Mouse (Mus musculus) spleen, adult 12 weeks (tissue): Measurements from ENCODE around the gene Slc2a13.

Experiments used
- DNase-seq: peaks from one replicate; pipeline ENCODE4 v3.0.0; 2022; ENCODE audit warnings: low spot score

Slc2a13 gene

GRCm38 (mm10) chr15:91573111-91573538, at the start of gene Slc2a13:
Gene Slc2a13, minus strand, starts transcription at chr15:91573261.
- DNase-seq, result peak; percentile 30

GRCm38 (mm10) chr15:91616016-91616415, 43.0 kb upstream of the Slc2a13 start:
- DNase-seq, result no peak

- DNase-seq, result no peak
These were observed 42.5 kb upstream of the Slc2a13 start for GRCm38 (mm10) chr15:91615532-91615931.

GRCm38 (mm10) chr15:91613981-91614665, 41.1 kb upstream of the Slc2a13 start:
- no peak for DNase-seq

GRCm38 (mm10) chr15:91609713-91610112, 36.7 kb upstream of the Slc2a13 start:
- DNase-seq, result peak; percentile 24

GRCm38 (mm10) chr15:91608811-91609210, 35.8 kb upstream of the Slc2a13 start:
- no peak for DNase-seq

- no peak for DNase-seq
These were observed 28.1 kb upstream of the Slc2a13 start for GRCm38 (mm10) chr15:91601197-91601596.

- DNase-seq, result no peak
These were observed 24.2 kb upstream of the Slc2a13 start for GRCm38 (mm10) chr15:91597290-91597689.

- DNase-seq, result peak; percentile 15
These were observed 1.4 kb upstream of the Slc2a13 start for GRCm38 (mm10) chr15:91574492-91574891.

GRCm38 (mm10) chr15:91572421-91573069, 516 bp downstream of the Slc2a13 start:
- DNase-seq, result peak; percentile 1

- DNase-seq, result no peak
These were observed 1.1 kb downstream of the Slc2a13 start for GRCm38 (mm10) chr15:91571981-91572380.

- no peak for DNase-seq
These were observed 6.3 kb downstream of the Slc2a13 start for GRCm38 (mm10) chr15:91566784-91567183.

- DNase-seq, result no peak
These were observed 7.9 kb downstream of the Slc2a13 start for GRCm38 (mm10) chr15:91565025-91565605.

GRCm38 (mm10) chr15:91561728-91562127, 11.3 kb downstream of the Slc2a13 start:
- no peak for DNase-seq

GRCm38 (mm10) chr15:91555336-91555736, 17.7 kb downstream of the Slc2a13 start:
- DNase-seq, result no peak

- no peak for DNase-seq
These were observed 24.3 kb downstream of the Slc2a13 start for GRCm38 (mm10) chr15:91548586-91549268.

- no peak for DNase-seq
These were observed 28.5 kb downstream of the Slc2a13 start for GRCm38 (mm10) chr15:91544586-91544985.

- DNase-seq, result no peak
These were observed 34.6 kb downstream of the Slc2a13 start for GRCm38 (mm10) chr15:91538439-91538838.

GRCm38 (mm10) chr15:91526876-91527275, 46.2 kb downstream of the Slc2a13 start:
- DNase-seq, result no peak

- DNase-seq, result no peak
These were observed 46.9 kb downstream of the Slc2a13 start for GRCm38 (mm10) chr15:91526166-91526565.

- DNase-seq, result no peak
These were observed 48.6 kb downstream of the Slc2a13 start for GRCm38 (mm10) chr15:91524451-91524850.

- DNase-seq, result no peak
These were observed 69.8 kb downstream of the Slc2a13 start for GRCm38 (mm10) chr15:91503291-91503690.

- no peak for DNase-seq
These were observed 70.4 kb downstream of the Slc2a13 start for GRCm38 (mm10) chr15:91502661-91503060.
